Mouse (Mus musculus): ENCODE measurements around the gene Lrrfip1. TPM values are rescaled to one million over a fixed set of nuclear protein-coding genes. Genes with fewer than 3 reads are reported as not detected.

Gene Lrrfip1
- polyA plus RNA-seq (2015; fragmentation: Nextera tagmentation; extraction: Ambion mirVana): 59.8 and 61.1 TPM in 2 replicates

- no peak for DNase-seq (ENCODE audit: low spot score)
Measured at GRCm38 (mm10) chr1:90998268-90998890, at the start of gene Lrrfip1. Gene Lrrfip1, plus strand, starts transcription at chr1:90998737.

GRCm38 (mm10) chr1:90949309-90949708 lies 49.2 kb upstream of the Lrrfip1 start:
- peak; percentile 38 for DNase-seq (ENCODE audit: low spot score)

- DNase-seq (ENCODE audit: low spot score): no peak
Measured at GRCm38 (mm10) chr1:90951670-90952069, 46.9 kb upstream of the Lrrfip1 start.

- DNase-seq (ENCODE audit: low spot score): no peak
Measured at GRCm38 (mm10) chr1:90952808-90953207, 45.7 kb upstream of the Lrrfip1 start, which contains the start of gene Prlh. Gene Prlh, plus strand, starts transcription at chr1:90953108.

DNA sequence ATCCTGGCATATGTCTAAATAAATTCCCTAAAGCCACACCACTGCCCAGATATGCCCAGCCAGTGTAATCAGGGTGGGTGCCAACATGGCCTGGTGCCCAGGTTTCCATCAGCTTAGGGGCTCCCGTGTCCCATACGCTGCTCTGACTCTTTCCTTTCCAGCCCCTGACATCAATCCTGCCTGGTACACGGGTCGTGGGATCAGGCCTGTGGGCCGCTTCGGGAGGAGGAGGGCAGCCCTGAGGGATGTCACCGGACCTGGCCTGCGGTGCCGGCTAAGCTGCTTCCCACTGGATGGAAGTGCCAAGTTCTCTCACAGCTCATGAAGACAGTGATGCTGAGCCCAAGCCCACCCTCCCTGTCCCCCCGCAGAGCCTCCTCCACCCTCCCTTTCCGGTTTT lies 44.8 kb upstream of the Lrrfip1 start:
- no peak for DNase-seq (ENCODE audit: low spot score)

- peak; percentile 77 for DNase-seq (ENCODE audit: low spot score)
Measured at GRCm38 (mm10) chr1:90956245-90957096, 42.1 kb upstream of the Lrrfip1 start.

- no peak for DNase-seq (ENCODE audit: low spot score)
Measured at GRCm38 (mm10) chr1:90962526-90962925, 36.0 kb upstream of the Lrrfip1 start.

DNA sequence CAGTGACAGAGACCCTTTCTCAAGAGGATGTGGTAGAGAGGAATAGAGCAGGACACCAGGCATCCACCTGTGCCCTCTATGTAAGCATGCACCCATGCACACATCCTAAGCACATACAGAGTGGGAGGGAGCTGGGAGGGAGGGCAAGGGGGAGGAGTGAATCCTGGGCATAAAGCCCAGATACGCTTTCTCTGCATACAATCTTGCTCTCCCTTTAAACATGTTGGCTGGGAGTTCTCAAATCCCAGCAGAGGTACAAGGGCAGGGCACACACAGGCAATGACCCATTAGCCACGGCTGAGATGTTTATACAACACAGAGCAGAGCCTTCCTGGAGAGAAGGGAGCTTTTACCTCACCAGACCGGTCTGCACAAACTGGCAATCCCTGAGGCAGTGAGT lies 35.5 kb upstream of the Lrrfip1 start:
- DNase-seq (ENCODE audit: low spot score): no peak

GRCm38 (mm10) chr1:90967583-90967982 lies 31.0 kb upstream of the Lrrfip1 start:
- no peak for DNase-seq (ENCODE audit: low spot score)

GRCm38 (mm10) chr1:90968649-90969048 lies 29.9 kb upstream of the Lrrfip1 start:
- no peak for DNase-seq (ENCODE audit: low spot score)

GRCm38 (mm10) chr1:90969347-90969784 lies 29.2 kb upstream of the Lrrfip1 start, which contains the start of gene Rab17:
Gene Rab17, minus strand, starts transcription at chr1:90969661.
- DNase-seq (ENCODE audit: low spot score): no peak

DNA sequence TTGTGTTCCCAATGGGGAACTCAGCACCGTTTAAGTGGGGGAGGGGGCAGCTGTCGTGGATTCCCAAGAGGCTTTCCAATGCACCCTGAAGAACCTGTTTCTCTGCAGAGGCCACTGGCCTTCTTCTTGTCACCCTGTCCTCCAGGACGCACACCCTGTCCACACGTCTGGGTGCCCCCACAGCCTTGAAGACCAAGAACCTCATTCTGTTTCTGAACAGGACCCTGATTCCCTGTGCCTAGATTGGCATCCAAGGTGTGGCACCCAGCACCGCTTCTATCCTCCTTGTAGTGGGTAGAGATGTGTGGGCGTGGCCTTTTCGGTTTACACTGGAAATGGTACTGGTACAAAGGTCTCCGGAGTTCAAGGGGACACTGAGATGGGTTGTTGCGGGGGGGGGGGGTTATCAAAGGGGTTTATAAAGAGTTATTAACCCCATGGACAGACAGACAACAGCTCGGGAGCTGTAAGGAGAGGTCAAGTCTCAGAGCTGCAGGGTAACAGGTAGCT lies 28.6 kb upstream of the Lrrfip1 start:
- DNase-seq (ENCODE audit: low spot score): no peak

DNA sequence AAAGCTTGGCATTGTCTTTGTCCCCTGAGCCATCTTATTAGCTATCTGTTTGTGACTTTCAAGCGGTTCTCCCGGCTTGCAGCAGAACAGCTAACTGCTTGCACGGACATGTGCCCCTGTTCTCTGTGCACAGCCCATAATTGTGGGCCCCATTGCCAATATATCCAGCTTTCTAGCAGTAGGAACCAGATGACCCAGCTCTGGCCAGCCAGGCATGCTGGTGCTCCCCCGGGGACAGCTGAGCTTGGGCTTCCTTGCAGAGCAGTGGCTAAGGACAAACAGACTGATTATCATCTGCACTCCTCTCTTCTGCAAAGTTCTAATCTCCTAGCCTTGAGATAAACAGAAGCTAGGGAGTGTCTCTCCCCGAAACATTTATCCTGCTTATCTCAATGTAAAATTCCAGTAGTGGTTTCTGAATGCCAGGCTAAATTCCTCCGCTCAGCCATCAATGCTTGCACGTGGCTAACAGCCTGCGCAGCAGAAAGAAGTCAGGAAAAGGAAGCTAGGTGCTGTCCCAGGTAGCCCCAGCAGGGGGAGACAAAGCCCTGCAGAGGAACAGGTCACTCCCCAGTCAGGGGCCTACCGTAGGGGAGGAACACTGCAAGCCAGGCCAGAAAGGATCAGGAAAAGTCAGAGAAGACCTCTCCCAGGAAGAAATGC lies 25.5 kb upstream of the Lrrfip1 start:
- DNase-seq (ENCODE audit: low spot score): peak; percentile 81

GRCm38 (mm10) chr1:90973574-90973911 lies 25.0 kb upstream of the Lrrfip1 start:
- no peak for DNase-seq (ENCODE audit: low spot score)

DNA sequence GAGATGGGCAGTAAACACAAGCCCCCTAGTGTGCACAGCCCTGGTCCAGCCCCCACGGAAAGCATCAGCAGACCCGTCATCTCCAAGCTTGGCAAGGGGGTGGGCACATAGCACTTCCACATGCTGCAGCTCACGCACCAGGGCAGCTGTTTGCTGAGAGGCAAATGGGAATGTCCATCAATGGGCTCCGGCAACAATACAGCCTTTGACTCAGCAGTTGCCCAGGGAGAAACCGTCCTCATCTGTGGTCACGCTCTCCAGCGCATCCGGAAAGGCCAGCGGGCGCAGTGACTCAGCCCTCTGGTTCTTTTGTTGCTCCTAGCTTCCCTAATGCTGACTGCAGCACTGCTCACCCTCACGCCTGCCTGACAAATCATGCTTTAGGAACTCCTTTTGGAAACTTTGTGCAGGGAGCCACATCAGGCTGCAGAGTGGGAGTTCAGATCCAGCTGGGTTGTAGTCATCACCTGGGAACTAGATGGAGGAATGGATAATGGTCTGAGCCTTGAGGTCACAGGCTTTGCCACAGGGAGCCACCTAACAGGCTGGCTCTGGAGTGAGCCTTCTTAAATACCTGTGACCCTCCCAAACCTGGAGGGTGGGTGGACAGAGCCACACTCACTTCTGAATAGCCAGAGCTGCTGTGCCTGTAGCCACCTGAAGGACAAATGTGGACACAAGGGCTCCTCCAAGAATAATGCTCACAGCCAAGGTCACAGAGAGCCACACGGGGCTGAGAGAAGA lies 23.5 kb upstream of the Lrrfip1 start:
- no peak for DNase-seq (ENCODE audit: low spot score)

DNA sequence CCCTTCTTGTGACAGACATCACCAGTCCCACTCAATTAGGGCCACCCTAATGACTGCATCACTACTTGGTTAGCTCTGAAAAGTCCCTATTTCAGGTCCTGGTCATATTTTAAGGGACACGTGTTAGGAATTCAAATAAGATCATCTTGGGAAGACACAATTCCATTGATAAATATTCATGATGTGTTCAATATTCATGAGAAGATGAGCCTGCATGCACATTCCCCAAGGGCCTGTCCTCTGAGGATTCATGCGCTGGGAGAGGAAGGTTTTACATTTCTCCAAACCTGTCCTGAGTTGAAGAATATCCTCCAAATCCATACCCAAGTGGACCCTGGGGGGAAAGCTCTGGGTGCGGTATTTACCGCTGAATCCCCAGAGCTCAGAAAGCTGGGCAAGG lies 22.6 kb upstream of the Lrrfip1 start:
- DNase-seq (ENCODE audit: low spot score): no peak

- no peak for DNase-seq (ENCODE audit: low spot score)
Measured at GRCm38 (mm10) chr1:90980638-90981330, 17.8 kb upstream of the Lrrfip1 start.

DNA sequence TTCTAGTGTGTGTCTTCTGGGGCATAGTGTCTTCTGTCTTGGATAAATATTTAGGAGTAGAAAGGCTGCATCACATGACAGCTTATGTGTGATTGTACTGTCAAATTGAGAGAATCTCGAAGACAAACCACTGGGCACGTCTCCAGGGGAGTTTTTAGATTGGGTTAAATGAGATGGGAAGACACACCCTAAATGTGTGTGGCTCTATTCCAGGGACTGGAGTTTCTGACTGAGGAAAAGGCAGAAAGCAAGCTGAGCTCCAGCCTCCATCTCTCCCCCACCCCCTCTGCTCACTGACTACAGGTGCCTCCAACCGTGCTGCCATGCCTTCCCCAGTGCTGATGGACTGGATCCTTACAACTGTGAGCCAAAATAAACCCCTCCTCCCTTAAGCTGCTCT lies 17.2 kb upstream of the Lrrfip1 start:
- DNase-seq (ENCODE audit: low spot score): no peak

DNA sequence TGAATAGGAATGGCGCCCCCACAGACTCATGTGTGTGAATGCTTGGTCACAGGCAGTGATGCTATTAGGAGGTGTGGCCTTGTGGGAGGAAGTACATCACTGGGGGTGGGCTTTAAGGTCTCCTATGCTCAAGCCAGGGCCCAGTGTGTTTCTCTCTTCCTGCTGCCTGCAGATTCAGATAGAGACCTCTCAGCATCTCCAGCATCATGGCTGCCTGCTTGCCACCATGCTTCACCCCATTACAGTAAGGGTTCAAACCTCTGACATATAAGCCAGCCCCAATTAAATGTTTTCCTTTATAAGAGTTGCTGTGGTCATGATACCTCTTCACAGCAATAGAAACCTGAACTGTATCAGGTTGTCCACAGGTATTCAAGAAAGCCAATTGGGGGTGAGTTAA lies 2.6 kb upstream of the Lrrfip1 start:
- no peak for DNase-seq (ENCODE audit: low spot score)

DNA sequence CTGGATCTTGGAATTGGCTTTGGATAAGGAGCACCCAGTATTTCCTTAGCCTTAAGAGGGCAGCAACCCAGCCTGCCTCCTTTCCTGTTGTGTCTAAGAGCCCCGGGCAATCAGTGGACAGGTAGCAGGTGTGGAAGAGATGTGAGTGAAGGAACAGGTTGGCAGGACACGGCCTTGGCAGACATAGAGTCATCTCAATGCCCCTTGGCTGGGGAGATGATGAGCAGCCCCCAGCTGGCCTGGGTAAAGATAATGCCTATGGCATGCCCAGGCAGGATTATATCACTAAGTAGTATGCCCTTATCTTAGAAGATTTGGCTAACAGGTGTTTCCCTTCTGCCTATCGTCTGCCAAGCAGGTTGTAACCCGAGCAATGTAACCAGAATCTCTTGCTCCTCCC lies 1.4 kb upstream of the Lrrfip1 start:
- DNase-seq (ENCODE audit: low spot score): no peak

DNA sequence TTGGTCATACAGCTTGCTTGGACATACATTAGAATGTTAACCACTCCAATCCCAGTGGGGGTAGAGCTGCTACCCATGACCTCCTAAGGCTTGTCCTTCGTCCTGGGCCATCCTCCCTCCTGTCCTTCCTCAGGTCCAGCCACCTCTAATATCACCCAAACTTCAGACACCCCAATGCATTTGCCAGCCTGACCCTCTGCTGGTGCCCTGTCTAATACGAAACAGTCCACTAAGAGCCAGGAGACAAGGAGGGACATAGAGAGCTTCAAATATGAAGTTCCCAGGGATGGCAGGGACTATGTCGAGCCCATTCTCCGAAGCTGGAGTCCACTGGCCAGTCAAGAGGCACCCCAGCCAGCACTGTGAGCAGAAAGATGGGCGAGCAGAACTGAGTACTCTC lies 896 bp upstream of the Lrrfip1 start:
- no peak for DNase-seq (ENCODE audit: low spot score)

All from thymus, postnatal 0 days (tissue).